Mouse (Mus musculus) gastrocnemius, postnatal 4 days (tissue): ENCODE data around the gene Fchsd2. TPM values are rescaled to one million over a fixed set of nuclear protein-coding genes. Genes with fewer than 3 reads are reported as not detected.

Experiments used
- DNase-seq, 2 experiments: peaks; one replicate each; pipeline ENCODE4 v3.0.0; 2021 to 2022; ENCODE audit warnings: low spot score in 2 of 2, mixed read lengths in 2 of 2
- long read RNA-seq, 2 experiments: library from polyadenylated mRNA; stranded (forward); transcript quantifications; one replicate each; pipeline ENCODE4 v2.0.0; 2021
- total RNA-seq, 2 experiments: library from RNA; stranded (reverse); gene quantifications; 2 replicates each; pipeline ENCODE4 v1.2.3; 2021

The Fchsd2 gene
- 10 to 100 TPM; 22.6 to 25.7 TPM for total RNA-seq
- long read RNA-seq, experiment 1, full-length matches to known transcripts: 6 of 13 reads
- long read RNA-seq, experiment 1, partial matches to known transcripts: 3 of 13 reads
- long read RNA-seq, experiment 1, other reads (novel, unspliced or antisense): 4 of 13 reads
- long read RNA-seq, experiment 2, full-length matches to known transcripts: 8 of 11 reads
- long read RNA-seq, experiment 2, partial matches to known transcripts: 1 of 11 reads
- long read RNA-seq, experiment 2, other reads (novel, unspliced or antisense): 2 of 11 reads

DNA sequence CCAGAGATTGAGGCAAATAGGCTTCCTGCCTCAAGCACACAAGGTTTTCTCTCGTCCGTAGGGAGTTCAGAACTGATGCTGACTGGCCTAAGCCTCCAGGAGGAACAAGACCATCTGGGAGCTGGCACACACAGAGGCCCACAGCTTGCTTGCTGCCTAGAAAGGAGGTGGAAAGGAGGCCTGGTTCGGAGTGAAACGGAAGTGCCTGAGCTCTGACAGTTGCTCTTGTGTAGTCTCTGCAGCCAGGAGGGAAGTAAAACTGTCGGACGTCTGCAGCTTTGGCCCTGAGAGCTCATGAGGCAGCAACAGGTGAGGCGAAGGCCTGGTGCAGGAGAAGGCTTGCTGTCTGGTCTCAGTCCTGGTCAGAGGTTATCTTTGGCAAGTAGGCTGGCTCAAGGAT, at the start of gene Fchsd2:
Gene Fchsd2 (plus strand): TSS at position 246 of the 400 bp plus-strand sequence.
- no peak for DNase-seq

DNA sequence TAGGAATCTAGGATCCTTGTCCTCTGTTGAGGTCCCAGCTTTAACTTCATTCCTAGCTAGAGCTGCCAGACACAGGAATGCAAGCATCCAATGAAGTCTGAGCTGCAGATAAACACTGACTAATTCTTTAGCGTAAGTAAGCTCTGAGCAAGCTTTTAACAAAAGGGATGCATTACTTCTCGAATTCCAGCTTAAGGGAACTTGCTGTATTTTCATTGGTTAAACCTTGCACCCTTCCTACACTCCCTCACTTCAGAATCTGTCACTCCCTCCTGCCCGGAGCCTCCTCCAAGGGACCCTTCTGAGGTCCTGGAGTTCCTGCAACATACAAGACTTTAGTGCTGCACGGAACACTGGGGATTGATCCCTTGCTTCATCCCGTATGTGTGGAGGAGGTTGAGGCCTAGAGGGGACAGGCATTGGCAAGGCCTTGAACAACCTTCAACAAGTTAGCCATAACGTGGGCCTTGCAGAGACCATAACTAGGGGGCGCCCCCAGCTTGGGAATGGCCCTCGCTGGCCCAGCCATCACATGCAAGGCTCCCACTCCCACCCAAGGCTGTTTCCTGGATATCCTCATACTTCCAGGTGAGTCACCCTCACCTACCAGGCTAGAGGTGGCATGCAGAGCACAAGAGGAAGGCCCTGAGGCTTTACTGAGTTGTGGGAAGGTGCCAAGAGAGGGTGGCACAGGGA, 48.7 kb upstream of the Fchsd2 start:
- no peak for DNase-seq

DNA sequence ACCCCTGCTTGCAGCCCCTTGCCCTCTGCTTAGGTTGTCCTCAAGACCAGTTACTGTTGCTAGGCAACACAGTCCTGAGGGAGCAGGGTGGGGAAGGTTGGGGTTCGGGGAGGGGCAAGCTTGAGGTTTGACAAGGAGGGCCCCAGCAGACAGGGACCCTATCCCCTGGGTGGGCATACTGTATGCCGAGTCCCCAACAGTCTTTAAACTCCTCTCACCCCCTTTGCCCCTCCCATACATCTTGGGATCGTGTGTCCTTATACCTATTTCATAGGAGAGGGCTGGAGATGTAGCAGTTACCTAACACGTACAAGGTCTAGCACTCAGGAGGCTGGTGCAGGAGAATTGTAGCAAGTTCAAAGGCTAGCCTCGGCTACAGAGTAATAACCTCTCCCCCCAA, 44.4 kb upstream of the Fchsd2 start:
- DNase-seq: no peak

DNA sequence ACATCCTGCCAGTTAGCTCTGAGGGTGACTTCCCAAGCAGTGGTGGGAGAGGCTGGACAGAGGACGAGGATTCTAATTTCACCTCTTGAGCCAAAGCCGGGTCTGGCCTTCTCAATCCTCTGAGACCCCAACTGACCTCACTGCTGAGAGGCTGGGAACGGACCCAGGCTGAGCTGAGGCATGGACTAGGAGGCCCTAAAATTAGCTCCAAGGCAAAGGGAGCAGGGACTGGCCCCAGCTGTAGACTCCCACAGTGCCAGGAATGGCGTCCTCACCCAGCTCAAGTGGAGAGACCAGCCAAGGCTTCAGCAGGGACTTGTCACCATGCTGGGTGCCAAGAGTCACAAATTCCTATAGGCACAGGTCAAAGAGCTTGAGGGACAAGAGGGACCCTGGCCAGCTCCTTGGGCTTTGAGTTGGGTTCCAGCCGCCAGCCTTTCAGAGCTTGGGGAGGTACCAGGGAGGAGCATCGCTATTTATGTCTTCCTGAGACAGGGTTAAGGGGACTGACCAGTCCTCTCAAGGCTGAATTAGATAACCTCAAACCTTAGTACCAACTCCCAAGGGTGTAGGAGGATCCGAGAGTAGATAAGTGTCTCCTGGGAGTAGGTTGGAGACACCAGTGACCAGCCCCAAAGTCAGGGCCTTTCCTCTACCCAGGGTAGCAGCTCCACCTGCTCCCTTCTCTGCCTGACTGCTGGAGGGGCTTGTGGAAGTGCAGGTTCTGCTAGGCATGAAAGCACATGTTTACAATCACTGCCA, 43.2 kb upstream of the Fchsd2 start:
- peak; percentile 46 to 63 for DNase-seq

GRCm38 (mm10) chr7:101050724-101051550, 41.7 kb upstream of the Fchsd2 start:
- DNase-seq: no peak

DNA sequence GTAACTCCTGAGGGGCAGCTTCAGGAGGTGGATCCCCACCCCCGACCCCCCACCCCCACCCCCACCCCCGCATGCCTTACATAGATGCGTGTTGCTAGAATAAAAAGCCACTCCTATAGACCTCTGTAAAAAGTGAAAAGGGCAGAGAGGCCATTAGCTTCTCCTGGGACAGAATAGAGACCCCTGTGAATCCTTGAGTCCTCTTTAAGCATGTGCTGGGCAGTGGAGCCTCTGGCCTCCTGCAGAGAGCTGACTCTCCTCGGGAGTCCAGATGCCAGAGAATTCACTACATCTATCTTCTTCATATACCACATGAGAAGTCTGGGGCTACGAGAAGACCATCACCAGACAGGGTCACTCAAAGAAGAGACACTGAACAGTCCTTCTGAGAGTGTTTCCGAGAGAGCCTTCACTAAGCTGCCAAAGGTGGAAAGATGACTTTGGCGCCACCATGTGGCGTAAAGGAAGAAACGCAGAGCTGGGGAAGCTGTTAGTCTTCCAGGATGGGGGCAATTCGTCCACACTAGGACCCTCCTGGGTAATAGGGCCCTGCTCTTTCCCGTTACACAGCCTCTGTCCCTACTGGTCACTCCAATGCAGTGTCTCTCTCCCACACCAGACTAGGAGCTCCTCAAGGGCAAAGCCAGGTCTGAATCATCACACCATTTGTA, 41.0 kb upstream of the Fchsd2 start:
- peak in 1 of 2 experiments; percentile 49 for DNase-seq

- no peak for DNase-seq
Observed at GRCm38 (mm10) chr7:101053136-101053535, 39.5 kb upstream of the Fchsd2 start.

GRCm38 (mm10) chr7:101057309-101057708, 35.4 kb upstream of the Fchsd2 start:
- DNase-seq: no peak

- DNase-seq: no peak
Observed at GRCm38 (mm10) chr7:101059188-101059587, 33.5 kb upstream of the Fchsd2 start.

DNA sequence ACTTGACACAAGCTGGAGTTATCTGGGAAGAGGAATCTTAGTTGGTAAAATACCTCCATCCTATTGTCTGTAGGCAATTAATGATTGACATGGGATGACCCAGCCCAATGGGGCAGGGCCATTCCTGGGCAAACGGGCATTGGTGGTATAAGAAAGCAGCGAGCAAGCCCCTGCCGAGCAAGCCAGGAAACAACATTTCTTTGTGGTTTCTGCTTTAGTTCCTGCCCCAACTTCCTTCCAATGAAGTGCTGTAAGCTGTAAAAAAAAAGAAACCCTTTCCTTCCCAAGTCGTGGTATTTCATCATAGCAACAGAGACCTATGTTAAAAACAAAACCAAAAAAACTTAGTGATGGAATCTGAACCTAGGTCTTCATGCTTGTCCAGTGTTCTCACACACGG, 32.2 kb upstream of the Fchsd2 start:
- no peak for DNase-seq

GRCm38 (mm10) chr7:101061381-101061780, 31.3 kb upstream of the Fchsd2 start:
- peak; percentile 69 to 81 for DNase-seq

DNA sequence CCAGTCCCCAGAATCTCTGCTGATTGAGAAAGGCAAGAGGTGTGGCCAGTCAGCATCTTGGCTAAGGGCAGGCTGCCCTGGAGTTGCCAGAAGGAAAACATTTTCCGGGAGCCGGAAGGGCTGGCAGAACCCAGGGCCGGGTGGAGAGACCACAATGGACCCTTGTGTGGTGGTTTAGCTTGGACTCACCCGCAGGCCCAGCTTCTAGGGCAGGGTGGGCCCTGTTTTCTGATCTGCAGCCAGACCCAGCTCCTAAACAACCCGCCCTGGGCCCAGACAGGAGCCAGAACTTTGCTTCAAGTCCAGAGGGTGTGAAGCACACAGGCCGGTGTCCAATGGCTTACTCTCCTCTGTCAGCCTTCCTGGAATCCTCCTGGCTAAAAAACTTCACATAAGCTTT, 30.4 kb upstream of the Fchsd2 start:
- DNase-seq: peak in 1 of 2 experiments; percentile 29

GRCm38 (mm10) chr7:101063523-101063922, 29.1 kb upstream of the Fchsd2 start:
- no peak for DNase-seq

GRCm38 (mm10) chr7:101064697-101065688, 27.7 kb upstream of the Fchsd2 start:
- no peak for DNase-seq

- DNase-seq: no peak
Observed at GRCm38 (mm10) chr7:101066009-101066408, 26.7 kb upstream of the Fchsd2 start.

GRCm38 (mm10) chr7:101066650-101067346, 25.9 kb upstream of the Fchsd2 start:
- no peak for DNase-seq

DNA sequence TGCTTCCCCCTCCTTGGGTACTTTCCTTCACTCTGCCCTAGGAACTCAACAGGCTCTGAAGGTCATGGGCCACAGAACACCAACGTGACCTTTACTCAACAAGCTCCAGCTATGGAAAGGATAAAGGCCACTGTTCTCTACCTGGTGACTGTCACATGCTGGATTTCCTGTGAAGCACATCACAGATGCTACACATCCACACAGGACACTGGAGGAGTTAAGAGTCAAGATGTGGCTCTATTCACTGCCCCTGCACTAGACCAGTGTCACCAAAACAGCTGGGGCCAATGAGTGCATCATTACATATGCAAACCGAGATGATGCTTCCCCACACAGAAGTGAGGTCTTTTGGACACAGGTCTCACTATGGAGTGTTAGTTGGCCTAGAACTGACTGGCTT, 25.1 kb upstream of the Fchsd2 start:
- no peak for DNase-seq

DNA sequence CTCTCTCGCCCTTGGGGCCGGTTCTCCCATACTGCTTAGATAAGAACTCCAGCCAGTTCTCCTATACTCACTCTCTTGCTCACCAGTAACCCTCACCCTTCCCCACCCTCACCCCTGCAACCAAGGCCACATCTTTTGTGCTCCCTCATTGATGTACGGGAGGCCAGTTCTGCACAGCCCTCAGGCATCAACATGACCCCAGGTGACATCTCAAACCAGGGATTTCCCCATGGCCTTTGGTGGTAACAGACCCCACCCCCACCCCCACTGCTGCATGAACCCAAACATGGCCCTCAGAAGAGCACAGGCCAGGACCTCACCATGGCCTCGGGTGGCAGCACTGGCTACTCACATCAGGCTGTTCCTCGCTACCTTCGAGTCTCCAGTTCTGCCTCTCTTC, 23.4 kb upstream of the Fchsd2 start:
- DNase-seq: no peak

GRCm38 (mm10) chr7:101070406-101070805, 22.3 kb upstream of the Fchsd2 start:
- DNase-seq: no peak
